Mouse (Mus musculus) thymus, adult 2 months (tissue): ENCODE data around the gene Ankrd28.

Experiments
- CTCF ChIP-seq: fragments of 200-500 bp; IDR thresholded peaks from 2 replicates; pipeline ENCODE4 v1.5.1; 2012; ENCODE audit warnings: mild to moderate bottlenecking, control low read depth, low read length, moderate library complexity, borderline replicate concordance; ENCODE audit not compliant: control insufficient read depth, poor library complexity, insufficient read depth; ENCODE audit errors: extremely low read depth
- POLR2A ChIP-seq: fragments of 200-500 bp; IDR thresholded peaks from 2 replicates; pipeline ENCODE4 v1.6.1; 2012; ENCODE audit warnings: mild to moderate bottlenecking, low read length, control low read depth, moderate library complexity; ENCODE audit not compliant: control insufficient read depth, poor library complexity, insufficient read depth; ENCODE audit errors: extremely low read depth

DNA sequence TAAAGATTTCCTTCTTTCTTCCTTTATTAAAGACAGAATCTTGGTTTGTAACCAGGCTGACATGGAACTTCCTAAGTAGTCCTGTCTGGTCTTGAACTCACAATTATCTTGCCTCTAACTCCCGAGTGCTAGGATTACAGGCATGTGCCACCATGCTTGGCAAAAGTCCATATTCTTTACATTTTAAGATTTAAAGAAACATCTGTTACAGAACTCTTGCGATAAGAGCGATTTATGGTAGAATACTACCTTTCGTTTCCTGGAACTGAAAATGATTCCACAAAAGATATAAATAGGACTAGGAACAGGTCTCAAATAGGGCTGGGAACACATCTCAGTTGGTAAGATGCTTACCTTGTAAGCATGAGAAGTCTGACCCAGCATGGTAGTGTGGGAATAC lies 56.9 kb downstream of the Ankrd28 start:
- TF ChIP-seq POLR2A (no peak), CTCF (no peak)
